ENCODE assay signal across 8 mouse cellular contexts in the genomic region with DNA sequence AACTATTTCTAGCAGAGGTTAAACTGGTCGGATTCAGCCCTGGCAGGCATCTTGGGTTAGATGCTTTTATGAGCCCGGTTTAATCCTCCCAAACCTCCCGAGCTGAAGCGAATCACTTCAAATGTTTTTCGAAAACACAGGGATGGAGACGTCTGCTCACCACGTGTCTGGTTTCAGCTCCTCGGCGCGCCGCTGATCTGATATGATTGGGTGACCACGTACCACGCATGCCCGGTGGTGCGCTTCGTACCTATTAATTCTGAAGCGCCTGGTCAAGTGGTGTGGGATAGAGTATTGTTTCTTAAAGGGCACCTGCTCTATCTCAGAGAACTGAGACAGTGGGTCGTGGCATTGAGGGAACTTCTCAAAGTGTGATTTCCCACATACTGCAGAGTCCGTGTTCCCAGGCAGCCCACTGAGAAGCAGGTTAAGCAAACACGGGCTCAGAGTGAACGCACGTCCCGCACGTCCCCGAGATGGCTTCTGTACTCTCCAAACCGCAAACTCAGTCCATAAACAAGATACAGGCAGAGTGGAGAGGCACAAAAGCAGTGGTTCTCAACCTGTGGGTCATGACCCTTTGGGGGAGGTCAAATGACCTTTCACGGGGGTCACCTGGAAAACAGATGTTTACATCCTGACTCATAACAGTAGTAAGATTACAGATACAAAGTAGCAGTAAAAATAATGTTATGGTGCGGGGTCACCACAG. TPM values are rescaled to one million over a fixed set of nuclear protein-coding genes. Genes with fewer than 3 reads are reported as not detected.
DNase-seq lines count a peak whose midpoint lies in the region; ATAC-seq lines count a peak whose summit lies in the region.
"Had no signal": no experiment of that assay in that cellular context is flagged by ENCODE, and none has a peak within 500 bp of the region (broad histone marks: within the 10 kb centered on the region; RNA-seq: fewer than 3 reads in every experiment).

No protein-coding gene starts in this region.

- H3K27me3 ChIP-seq in midbrain, embryonic 16.5 days (ENCODE audit: control insufficient read depth, insufficient read depth, low read depth, low read length): no peaks in the 10 kb centered on the region
- 0 out of 2 replicates have a peak, but pooled peaks cover 5% of the 10 kb centered on the region for H3K27me3 ChIP-seq in midbrain, embryonic 13.5 days
- no peaks in the 10 kb centered on the region for H3K27me3 ChIP-seq in embryonic facial prominence, embryonic 15.5 days
- H3K27me3 ChIP-seq in kidney, embryonic 15.5 days: no peaks in the 10 kb centered on the region
- no peaks in the 10 kb centered on the region for H3K27me3 ChIP-seq in stomach, embryonic 14.5 days (ENCODE audit: control insufficient read depth, insufficient read depth, low read length)

- H3K9me3 ChIP-seq in midbrain, embryonic 16.5 days (replicated peaks; ENCODE audit: control insufficient read depth, low read length, poor library complexity, severe bottlenecking): no peaks in the 10 kb centered on the region
- H3K9me3 ChIP-seq in midbrain, embryonic 13.5 days: no peaks in the 10 kb centered on the region
- H3K9me3 ChIP-seq in embryonic facial prominence, embryonic 15.5 days (replicated peaks): no peaks in the 10 kb centered on the region
- no peaks in the 10 kb centered on the region for H3K9me3 ChIP-seq in kidney, embryonic 15.5 days (replicated peaks)
- H3K9me3 ChIP-seq in stomach, embryonic 14.5 days (ENCODE audit: control insufficient read depth, low read depth, low read length): no peaks in the 10 kb centered on the region

- H3K4me1 ChIP-seq in midbrain, embryonic 16.5 days (ENCODE audit: control insufficient read depth, insufficient read depth, low read length): 0 out of 2 replicates have a peak, but pooled peaks cover 2% of the 10 kb centered on the region
- H3K4me1 ChIP-seq in midbrain, embryonic 13.5 days (replicated peaks): peaks cover 13% of the 10 kb centered on the region
- peaks cover 69% of the 10 kb centered on the region for H3K4me1 ChIP-seq in embryonic facial prominence, embryonic 15.5 days
- peaks cover 70% of the 10 kb centered on the region for H3K4me1 ChIP-seq in kidney, embryonic 15.5 days
- H3K4me1 ChIP-seq in stomach, embryonic 14.5 days (ENCODE audit: control insufficient read depth, insufficient read depth, low read length): peaks cover 59% of the 10 kb centered on the region

- no peak overlapping the region for H3K27ac ChIP-seq in midbrain, embryonic 16.5 days (ENCODE audit: low read length)
- no peak overlapping the region for H3K27ac ChIP-seq in midbrain, embryonic 13.5 days
- H3K27ac ChIP-seq in embryonic facial prominence, embryonic 15.5 days (replicated peaks): peak overlapping the region; percentile 75
- H3K27ac ChIP-seq in kidney, embryonic 15.5 days: 0 out of 2 replicates have a peak overlapping the region, but pooled peaks have one; percentile 79
- H3K27ac ChIP-seq in stomach, embryonic 14.5 days (ENCODE audit: low read length): peak overlapping the region; percentile 23; the same call in 1 of the 2 replicates

- ATAC-seq in midbrain, embryonic 16.5 days: no peak
- no peak for ATAC-seq in midbrain, embryonic 13.5 days
- ATAC-seq in embryonic facial prominence, embryonic 15.5 days (ENCODE audit: insufficient number of reproducible peaks, low FRiP score, low TSS enrichment, low read depth): no peak
- ATAC-seq in kidney, embryonic 15.5 days (replicated peaks; ENCODE audit: low FRiP score): peak; percentile 33; the same call in 1 of the 2 replicates
- no peak for ATAC-seq in stomach, embryonic 14.5 days (ENCODE audit: insufficient number of reproducible peaks, insufficient read depth, low FRiP score, low read depth)
- ATAC-seq in erythroid progenitor cell, adult 5-6 weeks (replicated peaks; ENCODE audit: low FRiP score, poor library complexity, severe bottlenecking): no peak

- H3K9ac ChIP-seq in midbrain, embryonic 16.5 days (ENCODE audit: low read depth, low read length): no peak overlapping the region
- H3K9ac ChIP-seq in midbrain, embryonic 13.5 days (replicated peaks): no peak overlapping the region
- no peak overlapping the region for H3K9ac ChIP-seq in embryonic facial prominence, embryonic 15.5 days
- no peak overlapping the region for H3K9ac ChIP-seq in kidney, embryonic 15.5 days
- no peak overlapping the region for H3K9ac ChIP-seq in stomach, embryonic 14.5 days (replicated peaks; ENCODE audit: low read depth, low read length)

- H3K4me2 ChIP-seq in midbrain, embryonic 16.5 days (ENCODE audit: low read length): peak overlapping the region; percentile 9; the same call in 1 of the 2 replicates
- no peak overlapping the region for H3K4me2 ChIP-seq in midbrain, embryonic 13.5 days (replicated peaks)
- H3K4me2 ChIP-seq in embryonic facial prominence, embryonic 15.5 days (replicated peaks): peak overlapping the region; percentile 36
- peak overlapping the region; percentile 50 for H3K4me2 ChIP-seq in kidney, embryonic 15.5 days
- peak overlapping the region; percentile 22 for H3K4me2 ChIP-seq in stomach, embryonic 14.5 days (replicated peaks; ENCODE audit: low read depth, low read length)

- DNase-seq in right cerebral cortex, adult 18-20 months: no peak
- DNase-seq: thymus, adult 18-20 months had no signal

- 71% methylated on average over 28 of the region's 28 CpGs for WGBS in midbrain, embryonic 16.5 days
- 69% methylated on average over 28 of the region's 28 CpGs for WGBS in midbrain, embryonic 13.5 days
- 20% methylated on average over 28 of the region's 28 CpGs for WGBS in embryonic facial prominence, embryonic 15.5 days
- WGBS in kidney, embryonic 15.5 days: 38% methylated on average over 28 of the region's 28 CpGs
- WGBS in stomach, embryonic 14.5 days: 47% methylated on average over 28 of the region's 28 CpGs

- H3K36me3 ChIP-seq in midbrain, embryonic 16.5 days (ENCODE audit: control insufficient read depth, insufficient read depth, low read length): no peaks in the 10 kb centered on the region
- no peaks in the 10 kb centered on the region for H3K36me3 ChIP-seq in midbrain, embryonic 13.5 days
- H3K36me3 ChIP-seq in embryonic facial prominence, embryonic 15.5 days: no peaks in the 10 kb centered on the region
- no peaks in the 10 kb centered on the region for H3K36me3 ChIP-seq in kidney, embryonic 15.5 days
- no peaks in the 10 kb centered on the region for H3K36me3 ChIP-seq in stomach, embryonic 14.5 days (ENCODE audit: control insufficient read depth, insufficient read depth, low read length)

- no peak overlapping the region for H3K4me3 ChIP-seq in midbrain, embryonic 16.5 days (ENCODE audit: low read depth, low read length)
- no peak overlapping the region for H3K4me3 ChIP-seq in midbrain, embryonic 13.5 days (replicated peaks)
- peak overlapping the region; percentile 10; the same call in 1 of the 2 replicates for H3K4me3 ChIP-seq in embryonic facial prominence, embryonic 15.5 days (replicated peaks)
- H3K4me3 ChIP-seq in kidney, embryonic 15.5 days (replicated peaks): peak overlapping the region; percentile 13
- no peak overlapping the region for H3K4me3 ChIP-seq in stomach, embryonic 14.5 days (ENCODE audit: low read depth, low read length)

RNA-seq across cellular contexts. Expression of a gene that starts 40.4 kb away (rescaled TPM):
- 4.2 and 4.6 TPM in 2 replicates for polyA plus RNA-seq in midbrain, embryonic 16.5 days (2015; fragmentation: Nextera tagmentation; extraction: Ambion mirVana)
- polyA plus RNA-seq in midbrain, embryonic 13.5 days (2015; fragmentation: Nextera tagmentation; extraction: Ambion mirVana): 3.7 and 4.6 TPM in 2 replicates
- polyA plus RNA-seq in embryonic facial prominence, embryonic 15.5 days (2015; fragmentation: Nextera tagmentation; extraction: Ambion mirVana): 20.3 and 21.0 TPM in 2 replicates
- polyA plus RNA-seq in kidney, embryonic 15.5 days (2015; fragmentation: Nextera tagmentation; extraction: Ambion mirVana): 13.8 and 14.7 TPM in 2 replicates
- polyA plus RNA-seq in stomach, embryonic 14.5 days (2014; fragmentation: Nextera tagmentation; extraction: Ambion mirVana): 19.4 and 20.7 TPM in 2 replicates
- total RNA-seq in erythroid progenitor cell, adult 5-6 weeks (2015; ENCODE audit: low replicate concordance): 9.2 and 9.7 TPM in 2 replicates
- 6.9 and 8.0 TPM in 2 replicates for total RNA-seq in erythroid progenitor cell, adult 5-6 weeks (2017; ENCODE audit: low replicate concordance)

Comparison
In these comparisons a context has a peak if more than half of its experiments do, and no peak if none do; other contexts are left out.
1. H3K27ac ChIP-seq: peak in embryonic facial prominence, embryonic 15.5 days (single experiment), kidney, embryonic 15.5 days (single experiment) and stomach, embryonic 14.5 days (single experiment); none in midbrain, embryonic 16.5 days (single experiment) and midbrain, embryonic 13.5 days (single experiment).
2. H3K4me3 ChIP-seq: peak in embryonic facial prominence, embryonic 15.5 days (single experiment) and kidney, embryonic 15.5 days (single experiment); none in midbrain, embryonic 16.5 days (single experiment), midbrain, embryonic 13.5 days (single experiment) and stomach, embryonic 14.5 days (single experiment).